Mouse (Mus musculus): ENCODE data around the gene Crebl2.

Gene Crebl2

DNA sequence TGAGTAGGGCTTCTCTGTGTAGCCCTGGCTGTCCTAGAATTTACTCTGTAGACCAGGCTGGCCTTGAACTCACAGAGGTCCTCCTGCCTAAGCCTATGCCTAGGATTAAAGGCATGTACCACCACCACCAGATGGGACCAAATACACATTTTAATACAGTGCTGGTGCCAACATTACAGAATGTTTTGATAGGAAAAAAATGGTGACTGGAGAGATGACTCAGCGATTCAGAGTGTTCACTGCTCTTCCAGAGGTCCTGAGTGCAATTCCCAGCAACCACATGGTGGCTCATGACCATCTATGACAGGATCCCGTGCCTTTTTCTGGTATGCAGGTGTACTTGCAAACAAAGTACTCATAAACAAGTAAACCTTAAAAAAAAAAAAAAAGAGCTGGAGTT lies 19.5 kb downstream of the Crebl2 start:
- TF ChIP-seq GATA4 (IDR thresholded peaks at IDR 0.05; ENCODE audit: insufficient replicate concordance, low read length) = no peak

DNA sequence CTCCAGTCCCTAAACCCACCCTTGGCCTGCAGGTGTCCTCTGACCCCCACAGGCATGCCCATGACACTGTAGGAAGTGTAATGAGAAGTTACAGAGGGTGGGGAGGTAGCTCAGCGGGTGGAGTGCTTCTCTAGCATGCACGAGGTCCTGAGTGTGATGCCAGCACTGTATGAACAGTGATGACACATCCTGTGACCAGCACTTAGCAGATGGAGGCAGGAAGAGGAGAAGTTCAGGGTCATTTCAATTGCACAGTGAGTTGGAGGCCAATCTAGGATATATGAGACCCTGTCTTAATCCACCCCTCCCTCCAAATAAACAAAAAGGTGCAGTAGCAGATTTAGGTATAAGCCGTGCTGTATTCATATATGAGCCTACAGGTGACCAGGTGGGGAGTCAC lies 20.0 kb downstream of the Crebl2 start:
- TF ChIP-seq GATA4 (IDR thresholded peaks at IDR 0.05; ENCODE audit: insufficient replicate concordance, low read length) = no peak

DNA sequence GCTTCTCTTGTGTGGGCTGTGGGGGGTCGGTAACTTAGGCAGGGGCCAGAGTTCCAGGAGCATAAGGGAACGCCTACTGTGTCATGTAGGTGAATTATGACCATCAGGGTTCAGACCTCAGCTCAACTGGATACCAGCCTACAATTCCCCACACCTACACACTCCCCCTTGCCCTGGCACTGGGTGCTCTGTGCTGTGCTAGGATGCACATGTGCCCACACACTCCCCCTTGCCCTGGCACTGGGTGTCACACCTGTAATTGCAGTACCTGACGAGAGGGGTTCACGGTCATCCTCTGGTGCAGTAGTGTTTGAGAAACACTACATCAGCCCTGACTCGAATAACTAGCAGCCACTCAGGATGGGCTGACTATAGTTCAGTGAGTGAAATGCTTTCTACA lies 24.8 kb downstream of the Crebl2 start:
- no peak for TF ChIP-seq GATA4 (IDR thresholded peaks at IDR 0.05; ENCODE audit: insufficient replicate concordance, low read length)

DNA sequence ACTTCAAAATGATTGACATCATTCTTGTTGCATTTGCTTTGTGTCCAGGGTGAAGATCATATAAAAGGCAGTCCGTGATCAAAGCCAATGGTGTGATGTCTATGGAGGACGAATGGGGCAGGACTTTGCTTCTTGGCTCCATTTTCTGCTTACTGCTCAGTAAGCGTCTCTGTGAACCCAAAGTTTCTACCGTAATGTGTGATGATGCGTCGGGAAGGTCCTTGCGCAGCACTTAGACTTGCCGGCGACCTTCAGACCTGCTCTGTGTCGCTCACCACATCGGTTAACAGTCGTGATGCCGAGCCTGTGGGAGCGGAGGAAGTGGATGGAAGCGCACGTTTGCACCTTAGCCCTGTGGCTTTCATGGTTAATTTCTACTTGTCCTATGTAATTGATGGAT lies 26.0 kb downstream of the Crebl2 start:
- TF ChIP-seq GATA4 (IDR thresholded peaks at IDR 0.05; ENCODE audit: insufficient replicate concordance, low read length) = no peak

- TF ChIP-seq GATA4 (IDR thresholded peaks at IDR 0.05; ENCODE audit: insufficient replicate concordance, low read length) = no peak
Measured at GRCm38 (mm10) chr6:134859021-134859420, 29.1 kb downstream of the Crebl2 start.

DNA sequence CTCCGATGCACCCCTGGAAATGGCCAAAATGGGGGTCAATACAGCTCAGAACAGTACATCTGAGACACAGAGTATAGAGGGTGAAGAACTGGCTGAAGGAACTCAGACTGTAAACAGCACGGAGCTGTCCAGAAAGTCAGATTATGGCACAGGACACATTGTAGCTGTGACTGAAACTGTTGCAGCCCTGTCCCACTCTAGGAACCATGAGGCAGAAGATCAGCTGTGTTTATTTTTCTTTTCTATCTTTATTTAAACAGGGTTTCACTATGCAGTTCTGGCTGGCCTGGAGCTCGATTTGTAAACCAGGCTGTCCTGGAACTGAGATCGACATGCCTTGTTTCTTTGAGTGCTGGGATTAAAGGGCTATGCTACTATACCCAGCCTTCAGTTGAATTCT lies 30.3 kb downstream of the Crebl2 start:
- no peak for TF ChIP-seq GATA4 (IDR thresholded peaks at IDR 0.05; ENCODE audit: insufficient replicate concordance, low read length)

DNA sequence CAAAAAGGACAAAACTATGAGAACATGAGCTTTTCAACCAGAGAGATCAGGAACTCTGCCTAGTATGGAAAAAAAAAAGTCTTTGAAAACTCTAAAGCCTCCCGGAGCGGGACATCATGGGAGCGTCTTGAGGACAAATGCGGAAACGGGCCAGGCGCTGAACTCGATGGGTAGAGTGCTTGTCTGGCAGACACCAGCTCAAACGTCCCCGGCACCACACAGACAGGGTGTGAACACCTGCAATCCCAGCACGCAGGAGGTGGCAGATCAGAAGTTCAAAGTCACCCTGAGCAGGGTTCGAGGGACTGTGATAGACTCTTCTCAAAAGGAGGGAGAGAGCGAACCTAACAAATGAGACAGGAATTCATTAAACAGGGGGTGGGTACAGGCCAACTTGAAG lies 31.4 kb downstream of the Crebl2 start:
- TF ChIP-seq GATA4 (IDR thresholded peaks at IDR 0.05; ENCODE audit: insufficient replicate concordance, low read length) = no peak

DNA sequence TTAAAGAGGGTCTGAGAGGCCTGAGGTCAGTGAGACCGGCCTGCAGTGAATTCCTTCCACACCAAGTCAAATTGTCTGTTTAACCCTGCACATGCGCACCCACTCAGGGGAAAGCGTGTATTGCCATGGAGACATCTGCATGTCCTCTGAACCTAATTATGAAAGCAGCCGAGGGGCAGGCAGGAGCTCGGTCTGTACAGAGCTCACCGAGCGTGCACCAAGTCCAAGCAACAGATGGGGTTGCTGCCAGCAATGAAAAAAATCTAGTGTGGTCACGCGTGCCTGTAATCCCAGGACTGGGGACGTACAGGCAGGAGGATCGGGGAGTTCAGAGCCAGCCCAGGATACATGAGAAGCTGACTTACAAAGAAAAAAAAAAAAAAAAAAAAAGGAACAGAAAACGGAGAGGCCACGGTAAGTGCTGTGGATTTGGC lies 32.7 kb downstream of the Crebl2 start:
- no peak for TF ChIP-seq GATA4 (IDR thresholded peaks at IDR 0.05; ENCODE audit: insufficient replicate concordance, low read length)

- TF ChIP-seq GATA4 (IDR thresholded peaks at IDR 0.05; ENCODE audit: insufficient replicate concordance, low read length) = no peak
Measured at GRCm38 (mm10) chr6:134863146-134863545, 33.2 kb downstream of the Crebl2 start.

- no peak for TF ChIP-seq GATA4 (IDR thresholded peaks at IDR 0.05; ENCODE audit: insufficient replicate concordance, low read length)
Measured at GRCm38 (mm10) chr6:134866113-134866512, 36.2 kb downstream of the Crebl2 start.

DNA sequence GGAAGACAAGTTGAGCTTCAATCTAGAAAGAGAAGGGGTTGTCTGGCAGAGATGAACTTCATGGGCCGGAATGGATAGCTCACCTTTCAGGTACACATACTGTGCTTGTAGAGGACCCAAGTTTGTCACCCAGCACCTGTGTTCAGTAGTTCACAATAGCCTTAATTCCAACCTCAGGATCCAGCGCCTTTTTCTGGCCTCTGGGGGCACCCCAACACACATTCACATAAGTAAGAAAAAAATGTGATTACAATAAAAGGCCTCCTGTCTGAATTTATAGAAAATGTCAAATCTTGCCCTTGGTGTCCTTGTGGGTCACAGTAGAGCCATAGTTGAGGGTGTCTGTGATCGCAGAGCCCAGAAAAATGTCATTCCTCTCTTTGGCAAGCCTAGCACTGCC lies 37.4 kb downstream of the Crebl2 start:
- no peak for TF ChIP-seq GATA4 (IDR thresholded peaks at IDR 0.05; ENCODE audit: insufficient replicate concordance, low read length)

GRCm38 (mm10) chr6:134870209-134870742 lies 40.3 kb downstream of the Crebl2 start:
- TF ChIP-seq GATA4 (IDR thresholded peaks at IDR 0.05; ENCODE audit: insufficient replicate concordance, low read length) = no peak

- TF ChIP-seq GATA4 (IDR thresholded peaks at IDR 0.05; ENCODE audit: insufficient replicate concordance, low read length) = no peak
Measured at GRCm38 (mm10) chr6:134870887-134871286, 40.9 kb downstream of the Crebl2 start.

GRCm38 (mm10) chr6:134872236-134872635 lies 42.3 kb downstream of the Crebl2 start:
- TF ChIP-seq GATA4 (IDR thresholded peaks at IDR 0.05; ENCODE audit: insufficient replicate concordance, low read length) = no peak

GRCm38 (mm10) chr6:134873018-134873417 lies 43.1 kb downstream of the Crebl2 start:
- TF ChIP-seq GATA4 (IDR thresholded peaks at IDR 0.05; ENCODE audit: insufficient replicate concordance, low read length) = no peak

DNA sequence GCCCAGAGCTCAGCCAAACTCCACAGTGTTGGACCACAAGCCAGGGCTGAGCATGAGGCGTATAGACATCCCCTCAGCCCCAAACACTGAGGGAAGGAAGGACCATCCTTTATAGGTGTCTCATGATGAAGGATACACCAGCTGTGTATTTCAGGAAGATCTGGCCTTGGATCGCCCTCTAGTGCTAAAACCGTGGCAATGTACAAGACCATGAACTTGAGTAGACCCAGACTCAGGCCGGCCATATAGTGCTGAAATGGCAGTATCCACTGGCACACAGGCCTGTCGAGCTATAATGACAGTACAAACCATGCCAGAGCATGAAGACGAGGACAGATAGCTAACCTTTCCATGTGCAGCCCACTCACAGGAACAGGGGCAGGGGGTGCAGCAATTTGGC lies 46.8 kb downstream of the Crebl2 start:
- no peak for TF ChIP-seq GATA4 (IDR thresholded peaks at IDR 0.05; ENCODE audit: insufficient replicate concordance, low read length)

DNA sequence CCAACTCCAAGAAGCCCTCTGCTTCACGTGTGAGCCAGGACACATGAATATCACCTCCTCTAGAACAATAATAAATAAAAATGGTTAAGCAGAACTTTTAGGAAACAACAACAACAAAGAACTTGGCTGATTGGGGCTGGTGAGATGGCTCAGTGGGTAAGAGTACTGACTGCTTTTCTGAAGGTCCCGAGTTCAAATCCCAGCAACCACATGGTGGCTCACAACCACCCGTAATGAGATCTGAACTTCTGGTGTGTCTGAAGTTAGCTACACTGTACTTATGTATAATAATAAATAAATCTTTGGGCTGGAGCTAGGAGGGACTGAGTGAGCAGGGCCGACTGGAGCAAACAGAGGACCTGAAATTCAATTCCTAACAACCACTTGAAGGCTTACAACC lies 47.3 kb downstream of the Crebl2 start:
- TF ChIP-seq GATA4 (IDR thresholded peaks at IDR 0.05; ENCODE audit: insufficient replicate concordance, low read length) = no peak

- no peak for TF ChIP-seq GATA4 (IDR thresholded peaks at IDR 0.05; ENCODE audit: insufficient replicate concordance, low read length)
Measured at GRCm38 (mm10) chr6:134877892-134878291, 47.9 kb downstream of the Crebl2 start.

Data from liver, adult (tissue).